Mouse (Mus musculus): ENCODE measurements around the gene Nup210l.
"Not testable (repeated sequence)": the region's sequence is repeated elsewhere in the genome, so short reads cannot be mapped to it uniquely, and the experiment has no call there.

Gene Nup210l

DNA sequence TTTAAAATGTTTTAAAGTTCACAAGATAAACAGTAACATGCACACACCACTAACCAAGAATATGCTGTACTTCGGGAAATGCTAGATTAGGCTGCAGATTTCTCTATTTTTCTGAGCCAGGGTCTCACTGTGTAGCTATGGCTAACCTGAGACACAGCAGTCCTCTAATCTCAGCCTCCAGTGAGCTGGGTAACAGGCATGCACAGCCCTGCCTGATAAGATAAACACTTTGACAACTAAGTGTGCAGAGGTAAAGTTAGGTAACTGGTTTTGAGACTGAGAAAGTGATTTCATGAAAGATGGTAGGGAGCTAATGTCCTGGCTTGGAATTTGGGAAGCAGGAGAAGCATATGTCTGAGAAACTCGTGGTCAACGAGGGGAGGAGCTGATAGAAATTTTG, 9.5 kb upstream of the Nup210l start:
- no peak for DNase-seq (ENCODE audit: low spot score in 2 of 2)

DNA sequence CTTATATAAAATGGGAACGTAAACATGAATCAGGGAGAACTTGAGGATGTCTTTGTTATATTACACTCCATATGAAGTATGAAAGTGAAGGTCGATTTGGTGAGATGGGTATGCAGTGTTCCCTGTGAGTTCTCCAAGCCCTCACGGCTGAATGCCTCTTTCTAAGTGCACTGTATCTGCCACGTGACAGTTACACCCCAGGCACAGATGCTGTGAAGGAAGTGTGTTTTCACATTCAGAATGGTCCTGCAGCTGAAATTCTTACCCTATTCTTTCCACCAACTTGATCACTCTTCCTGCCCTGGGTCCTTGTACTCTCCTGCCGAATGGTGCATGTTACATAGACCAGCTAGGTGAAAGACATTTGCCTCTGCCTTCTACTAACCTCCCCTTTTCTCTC, 6.0 kb upstream of the Nup210l start:
- DNase-seq (ENCODE audit: low spot score in 2 of 2): no peak

DNA sequence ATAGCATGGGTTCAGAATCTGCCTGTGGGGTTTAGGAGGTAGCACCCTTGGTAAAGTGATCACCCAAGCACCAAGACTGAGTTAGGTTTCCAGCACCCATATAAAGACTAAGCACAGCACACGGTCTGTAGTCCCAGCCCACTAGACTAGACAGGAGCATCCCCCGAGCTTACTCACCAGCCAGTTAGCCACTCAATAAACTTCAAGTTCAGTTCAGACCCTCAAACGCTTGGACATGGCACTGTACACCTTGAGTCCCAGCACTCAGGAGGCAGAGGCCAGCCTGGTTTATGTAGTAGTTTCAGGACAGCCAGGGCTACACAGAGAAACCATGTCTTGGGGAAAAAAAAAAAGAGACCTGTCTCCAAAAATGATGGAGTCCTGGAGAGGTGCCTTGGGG, 2.9 kb upstream of the Nup210l start:
- no peak for DNase-seq (ENCODE audit: low spot score in 2 of 2)

DNA sequence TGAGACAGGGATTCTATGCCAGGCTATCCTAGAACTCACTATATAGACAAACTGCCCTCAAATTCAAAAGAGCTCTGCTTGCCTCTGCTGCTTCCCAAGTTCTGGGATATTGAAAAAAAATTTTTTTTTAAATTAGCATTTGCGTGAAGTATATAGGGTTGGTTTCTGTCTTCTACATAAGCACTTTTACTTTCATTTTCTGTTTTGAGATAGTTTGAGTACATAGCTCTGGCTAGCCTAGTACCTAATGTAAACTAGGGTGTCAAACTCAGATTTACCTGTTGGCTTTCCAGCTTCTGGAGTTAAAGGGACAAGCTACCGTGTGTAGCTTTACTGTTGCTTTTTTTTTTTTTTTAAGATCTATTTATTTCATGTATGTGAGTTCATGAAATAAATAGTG, 2.3 kb upstream of the Nup210l start:
- no peak for DNase-seq (ENCODE audit: low spot score in 2 of 2)

DNA sequence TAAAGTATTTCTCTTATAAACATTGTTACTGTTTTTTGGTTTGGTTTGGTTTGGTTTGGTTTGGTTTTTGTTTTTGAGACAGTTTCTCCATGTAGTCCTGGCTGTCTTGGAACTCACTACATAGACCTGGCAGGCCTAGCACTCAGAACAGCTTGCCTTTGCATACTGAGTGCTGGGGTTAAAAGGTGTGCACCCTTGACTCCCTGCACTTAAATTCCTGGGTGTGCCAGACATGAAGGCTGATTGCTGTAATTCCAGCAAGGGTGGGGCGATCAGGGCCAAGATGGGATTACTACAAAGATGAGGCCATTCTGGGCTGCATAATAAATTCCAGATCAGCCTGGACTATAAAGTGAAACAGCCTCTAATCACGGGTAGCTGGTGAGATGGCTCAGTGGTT, 1.7 kb upstream of the Nup210l start:
- no peak for DNase-seq (ENCODE audit: low spot score in 2 of 2)

- DNase-seq (ENCODE audit: low spot score in 2 of 2): no peak
Observed at GRCm38 (mm10) chr3:90103176-90103575, 756 bp upstream of the Nup210l start.

GRCm38 (mm10) chr3:90111706-90112105, 7.8 kb downstream of the Nup210l start:
- DNase-seq (ENCODE audit: low spot score in 2 of 2): no peak

GRCm38 (mm10) chr3:90114342-90114741, 10.4 kb downstream of the Nup210l start:
- DNase-seq (ENCODE audit: low spot score in 2 of 2): no peak

GRCm38 (mm10) chr3:90115526-90115925, 11.6 kb downstream of the Nup210l start:
- DNase-seq (ENCODE audit: low spot score in 2 of 2): no peak

GRCm38 (mm10) chr3:90118132-90118790, 14.3 kb downstream of the Nup210l start:
- no peak for DNase-seq (ENCODE audit: low spot score in 2 of 2)

- not testable (repeated sequence) for DNase-seq (ENCODE audit: low spot score in 2 of 2)
Observed at GRCm38 (mm10) chr3:90122036-90122435, 18.1 kb downstream of the Nup210l start.

GRCm38 (mm10) chr3:90125710-90126109, 21.8 kb downstream of the Nup210l start:
- DNase-seq (ENCODE audit: low spot score in 2 of 2): no peak

DNA sequence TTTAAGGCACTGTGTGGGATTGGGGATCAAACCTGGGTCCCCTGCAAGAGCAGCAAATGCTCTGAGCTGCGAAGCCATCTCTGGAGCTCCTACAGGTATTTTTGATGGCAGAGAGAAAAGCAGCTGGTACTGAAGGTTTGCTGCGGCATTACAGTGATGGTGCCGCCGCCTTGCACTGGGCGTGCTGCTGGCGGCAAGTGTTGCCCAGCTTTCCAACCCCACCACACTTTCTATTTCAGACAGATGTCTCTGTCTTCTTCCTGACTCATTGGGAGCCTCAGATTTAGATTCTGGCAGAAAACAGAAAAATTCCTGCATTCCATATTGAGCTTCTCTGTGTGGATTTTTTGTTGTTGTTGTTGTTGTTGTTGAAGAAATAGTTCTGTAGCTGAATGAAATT, 23.9 kb downstream of the Nup210l start:
- no peak for DNase-seq (ENCODE audit: low spot score in 2 of 2)

DNA sequence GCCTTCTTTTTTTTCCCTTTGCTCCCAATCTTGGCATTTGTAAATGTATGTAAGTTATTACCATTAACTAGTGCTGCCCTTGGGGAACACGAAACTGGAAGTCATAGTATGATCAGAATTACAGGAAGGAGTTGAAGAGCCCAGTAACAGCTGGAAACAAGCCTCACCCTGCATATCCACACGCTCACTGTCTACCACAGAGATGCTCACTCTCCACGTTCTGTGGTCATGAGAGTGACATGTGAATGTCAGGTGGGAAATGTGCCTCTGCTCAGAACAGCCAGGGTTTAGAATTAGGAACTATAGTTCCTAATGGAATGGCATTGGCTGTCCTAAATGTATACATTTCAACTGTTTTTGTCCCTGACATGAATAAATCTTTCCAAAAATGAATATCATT, 28.8 kb downstream of the Nup210l start:
- DNase-seq (ENCODE audit: low spot score in 2 of 2): no peak

DNA sequence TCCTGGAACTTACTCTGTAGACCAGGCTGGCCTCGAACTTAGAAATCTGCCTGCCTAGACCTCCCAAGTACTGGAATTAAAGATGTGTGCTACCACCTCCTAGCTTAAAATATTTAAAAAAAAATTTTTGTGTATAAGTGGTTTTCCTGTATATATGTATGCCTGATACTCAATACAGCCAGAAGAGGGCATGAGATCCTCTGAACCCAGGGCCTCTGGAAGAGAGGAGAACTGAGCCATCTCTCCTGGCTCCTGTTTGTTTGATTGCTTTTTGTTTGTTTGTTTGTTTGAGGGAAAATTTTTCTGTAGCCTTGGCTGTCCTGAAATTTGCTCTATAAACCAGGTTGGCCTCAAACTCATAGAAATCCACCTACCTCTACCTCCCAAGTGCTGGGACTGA, 29.4 kb downstream of the Nup210l start:
- no peak for DNase-seq (ENCODE audit: low spot score in 2 of 2)

DNA sequence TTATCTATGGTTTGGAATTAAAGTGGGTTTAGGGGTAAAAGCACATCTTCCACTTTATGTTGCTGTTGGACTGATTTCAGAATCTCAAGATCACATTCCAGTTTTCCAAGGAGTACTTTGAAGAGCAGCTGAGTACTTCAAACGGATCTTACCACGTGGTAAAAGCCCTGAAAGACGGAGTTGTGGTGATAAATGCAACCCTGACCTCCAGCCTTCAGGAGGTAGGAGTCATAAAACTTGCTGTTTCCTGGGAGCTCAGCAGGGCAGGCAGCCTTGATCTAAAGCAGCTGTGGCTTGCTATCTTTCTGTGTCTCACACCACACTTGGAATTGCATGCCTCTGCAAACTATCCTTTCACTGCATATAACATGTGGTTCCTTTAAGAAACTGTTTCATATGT, 30.6 kb downstream of the Nup210l start:
- no peak for DNase-seq (ENCODE audit: low spot score in 2 of 2)

GRCm38 (mm10) chr3:90134993-90135392, 31.1 kb downstream of the Nup210l start:
- no peak for DNase-seq (ENCODE audit: low spot score in 2 of 2)

DNA sequence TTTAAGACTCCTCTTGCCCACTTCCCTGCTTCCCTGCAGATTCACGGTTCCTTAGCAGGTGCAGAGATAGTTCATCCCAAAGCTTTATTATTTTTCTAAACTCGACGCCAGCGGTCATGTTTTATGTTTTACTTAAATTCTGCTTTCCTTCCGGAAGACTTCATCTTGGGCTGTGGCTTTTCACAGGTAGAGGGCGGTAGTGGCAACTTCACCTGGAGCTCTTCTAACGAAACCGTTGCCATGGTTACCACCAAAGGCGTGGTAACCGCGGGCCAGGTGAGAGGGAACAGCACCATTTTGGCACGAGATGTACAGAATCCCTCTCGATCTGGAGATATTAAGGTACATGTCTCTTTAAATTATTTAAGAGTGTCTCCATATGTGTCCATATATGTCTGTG, 32.7 kb downstream of the Nup210l start:
- DNase-seq (ENCODE audit: low spot score in 2 of 2): no peak

DNA sequence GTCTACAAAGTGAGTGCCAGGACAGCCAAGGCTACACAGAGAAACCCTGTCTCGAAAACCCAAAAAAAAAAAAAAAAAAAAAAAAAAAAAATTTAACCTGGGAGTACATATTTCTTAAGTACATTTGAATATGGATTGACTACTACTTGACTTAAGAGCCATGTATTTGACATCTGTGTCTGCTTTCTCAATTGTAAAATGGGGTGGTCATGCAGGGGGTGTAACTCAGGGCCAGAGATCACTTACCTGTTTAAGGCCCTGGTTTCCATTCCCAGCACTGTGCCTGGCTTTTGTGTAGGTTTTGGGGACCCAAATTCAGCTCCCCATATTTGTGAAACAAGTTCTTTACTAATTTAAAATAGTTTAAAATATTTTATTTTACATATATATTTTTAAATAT, 33.7 kb downstream of the Nup210l start:
- DNase-seq (ENCODE audit: low spot score in 2 of 2): no peak

DNA sequence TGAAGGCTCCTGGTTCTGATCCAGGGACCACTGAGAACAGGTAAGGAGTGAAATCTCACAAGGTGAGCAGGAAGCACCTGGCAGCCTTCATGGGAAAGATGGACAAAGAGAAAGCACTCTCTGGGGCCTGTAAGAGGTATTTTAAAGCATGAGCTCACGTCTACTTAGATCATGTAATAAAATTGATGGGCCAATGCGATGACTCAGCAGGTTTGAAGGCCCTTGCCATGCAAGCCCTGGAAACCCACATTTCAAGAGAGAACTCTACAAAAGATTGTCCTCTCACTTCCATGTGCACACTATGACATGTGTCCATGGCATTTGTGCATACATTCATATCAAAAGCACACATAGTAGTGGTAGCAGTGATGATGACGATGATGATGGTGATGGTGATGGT, 36.0 kb downstream of the Nup210l start:
- no peak for DNase-seq (ENCODE audit: low spot score in 2 of 2)

GRCm38 (mm10) chr3:90145461-90145860, 41.5 kb downstream of the Nup210l start:
- no peak for DNase-seq (ENCODE audit: low spot score in 2 of 2)

GRCm38 (mm10) chr3:90146651-90147050, 42.7 kb downstream of the Nup210l start:
- no peak for DNase-seq (ENCODE audit: low spot score in 2 of 2)

- no peak for DNase-seq (ENCODE audit: low spot score in 2 of 2)
Observed at GRCm38 (mm10) chr3:90151086-90151740, 47.3 kb downstream of the Nup210l start.

- no peak for DNase-seq (ENCODE audit: low spot score in 2 of 2)
Observed at GRCm38 (mm10) chr3:90155996-90156395, 52.1 kb downstream of the Nup210l start.

Data from urinary bladder, postnatal 4 days (tissue).